Mouse (Mus musculus): ENCODE data around the gene Map3k21.

- TF ChIP-seq CTCF (conservative IDR thresholded peaks at IDR 0.05; ENCODE audit: insufficient read depth, insufficient read length, low read depth, low read length) (no peak), POLR2A (IDR thresholded peaks at IDR 0.05; ENCODE audit: low read depth, low read length) (no peak)
Observed at GRCm38 (mm10) chr8:125926636-125927035, 16.4 kb downstream of the Map3k21 start.
